In the genomic region with DNA sequence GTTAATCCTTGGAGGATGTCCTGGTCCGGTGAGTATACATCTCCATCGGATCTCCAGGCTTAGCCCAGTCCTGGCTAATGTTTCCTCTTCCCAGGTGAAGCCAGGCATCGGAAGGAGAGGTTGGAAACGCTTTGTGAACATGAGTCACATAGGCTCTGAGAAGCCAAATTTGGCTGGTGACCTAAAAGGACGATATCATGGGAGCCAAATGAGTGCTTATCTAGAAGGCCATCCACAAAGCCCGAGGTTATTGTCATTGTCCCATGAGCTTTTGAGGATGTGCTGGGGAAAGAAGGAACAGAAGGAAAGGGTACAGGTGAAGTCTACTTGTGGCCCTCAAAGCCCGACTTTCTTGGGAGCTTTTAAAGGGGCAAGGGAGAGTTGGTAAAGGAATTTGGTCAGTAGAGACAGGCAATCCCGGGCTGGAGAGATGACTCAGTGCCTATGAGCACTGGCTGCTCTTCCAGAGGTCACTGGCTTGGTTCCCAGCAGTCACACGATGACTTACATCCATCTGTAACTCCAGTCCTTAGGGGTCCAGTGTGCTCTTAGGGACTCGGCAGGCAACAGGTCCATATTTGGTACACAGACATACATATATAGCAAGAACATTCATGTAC, we compare ENCODE assay signal across 15 mouse cellular contexts. TPM values are rescaled to one million over a fixed set of nuclear protein-coding genes. Genes with fewer than 3 reads are reported as not detected.
DNase-seq lines count a peak whose midpoint lies in the region; ATAC-seq and TF ChIP-seq lines count a peak whose summit lies in the region.
"Had no signal": no experiment of that assay in that cellular context is flagged by ENCODE, and none has a peak within 500 bp of the region (broad histone marks: within the 10 kb centered on the region; RNA-seq: fewer than 3 reads in every experiment).

No protein-coding gene starts in this region.

- H3K9me3 ChIP-seq in midbrain, embryonic 10.5 days (replicated peaks), result no peaks in the 10 kb centered on the region
- H3K9me3 ChIP-seq in midbrain, embryonic 15.5 days, result no peaks in the 10 kb centered on the region
- H3K9me3 ChIP-seq: hindbrain, embryonic 13.5 days had no signal

- H3K4me1 ChIP-seq in midbrain, embryonic 10.5 days, result peaks cover 2% of the 10 kb centered on the region; the same call in 1 of the 2 replicates
- no peaks in the 10 kb centered on the region for H3K4me1 ChIP-seq in midbrain, embryonic 15.5 days
- peaks cover 2% of the 10 kb centered on the region; the same call in 1 of the 2 replicates for H3K4me1 ChIP-seq in cerebellum, adult 2 months (ENCODE audit: control insufficient read depth, insufficient read depth, low read length)
- H3K4me1 ChIP-seq: hindbrain, embryonic 13.5 days had no signal

- ATAC-seq in midbrain, embryonic 15.5 days (replicated peaks), result no peak

- no peak for TF ChIP-seq CTCF in cerebellum, adult 2 months (IDR thresholded peaks at IDR 0.05; ENCODE audit: borderline replicate concordance, insufficient read depth, low read depth, low read length)

- no peak for TF ChIP-seq POLR2A in cerebellum, adult 2 months (IDR thresholded peaks at IDR 0.05; ENCODE audit: borderline replicate concordance, insufficient read depth, low read length)

- WGBS in midbrain, embryonic 10.5 days, result 88% methylated on average over 10 of the region's 10 CpGs
- 83% methylated on average over 10 of the region's 10 CpGs for WGBS in midbrain, embryonic 15.5 days
- WGBS in cerebellum, adult 2 months, result 51% methylated on average over 10 of the region's 10 CpGs

- no peaks in the 10 kb centered on the region for H3K36me3 ChIP-seq in midbrain, embryonic 10.5 days
- H3K36me3 ChIP-seq in midbrain, embryonic 15.5 days (replicated peaks), result no peaks in the 10 kb centered on the region
- H3K36me3 ChIP-seq: hindbrain, embryonic 13.5 days had no signal

- H3K9ac ChIP-seq in midbrain, embryonic 15.5 days, result no peak overlapping the region
- H3K9ac ChIP-seq: hindbrain, embryonic 13.5 days had no signal

- no peaks in the 10 kb centered on the region for H3K27me3 ChIP-seq in midbrain, embryonic 10.5 days (ENCODE audit: low read depth, poor library complexity, severe bottlenecking)
- no peaks in the 10 kb centered on the region for H3K27me3 ChIP-seq in midbrain, embryonic 15.5 days (replicated peaks)
- no peaks in the 10 kb centered on the region; the same call in 1 of the 2 replicates for H3K27me3 ChIP-seq in cerebellum, adult 2 months (ENCODE audit: control insufficient read depth, insufficient read depth, low read length)
- H3K27me3 ChIP-seq: hindbrain, embryonic 13.5 days had no signal

- H3K4me3 ChIP-seq in midbrain, embryonic 10.5 days, result no peak overlapping the region
- H3K4me3 ChIP-seq in midbrain, embryonic 15.5 days, result no peak overlapping the region
- H3K4me3 ChIP-seq in cerebellum, adult 2 months (replicated peaks; ENCODE audit: insufficient read depth, low read depth, low read length), result no peak overlapping the region
- H3K4me3 ChIP-seq: hindbrain, embryonic 13.5 days had no signal

- no peak for DNase-seq in midbrain, embryonic 10.5 days (ENCODE audit: low spot score)
- peak; percentile 75 to 80 for DNase-seq in adrenal gland, postnatal 36 days
- peak; percentile 41 to 64 for DNase-seq in heart, postnatal 10 days
- no peak for DNase-seq in kidney, postnatal 25 days
- DNase-seq in retina, postnatal 1 day, result no peak
- DNase-seq in cerebellum, adult 2 months, result no peak
- DNase-seq: cerebellum, postnatal 36 days; lung, postnatal 4 days had no signal

- peak overlapping the region; percentile 42; the same call in 1 of the 2 replicates for H3K27ac ChIP-seq in midbrain, embryonic 10.5 days (replicated peaks)
- no peak overlapping the region for H3K27ac ChIP-seq in midbrain, embryonic 15.5 days
- no peak overlapping the region for H3K27ac ChIP-seq in cerebellum, adult 2 months (ENCODE audit: insufficient read depth, low read length)
- H3K27ac ChIP-seq: hindbrain, embryonic 13.5 days; kidney, postnatal 0 days had no signal

- intact Hi-C loops in heart, postnatal 10 days (cut with DNase I), result no loop called here

- no peak overlapping the region for H3K4me2 ChIP-seq in midbrain, embryonic 15.5 days
- H3K4me2 ChIP-seq: hindbrain, embryonic 13.5 days had no signal

RNA-seq across cellular contexts. Expression of gene Anapc15-ps, which starts 42.4 kb away (rescaled TPM):
- polyA plus RNA-seq in midbrain, embryonic 10.5 days (2016; fragmentation: Nextera tagmentation; extraction: Ambion mirVana), result not detected in 2 replicates
- 0.52 TPM in 1 of 2 replicates, not detected in the other for polyA plus RNA-seq in midbrain, embryonic 15.5 days (2015; fragmentation: Nextera tagmentation; extraction: Ambion mirVana)
- total RNA-seq in adrenal gland, postnatal 36 days (2021), result not detected
- total RNA-seq in heart, postnatal 10 days (2021), result not detected
- 0.85 TPM in 1 of 2 replicates, not detected in the other for polyA plus RNA-seq in cerebellum, adult 2 months (2012; rRNA removed)
- total RNA-seq: adrenal gland, adult 18-20 months; ES-E14; left cerebral cortex, adult 8-10 months had no signal
- polyA plus RNA-seq: hindbrain, embryonic 13.5 days; kidney, postnatal 0 days; neural tube, embryonic 11.5 days had no signal

Comparison
In these comparisons a context has a peak if more than half of its experiments do, and no peak if none do; other contexts are left out.
1. DNase-seq: peak in adrenal gland, postnatal 36 days (2 of 2) and heart, postnatal 10 days (2 of 2); none in midbrain, embryonic 10.5 days (single experiment), kidney, postnatal 25 days (0 of 2), retina, postnatal 1 day (single experiment) and cerebellum, adult 2 months (0 of 2).